Mouse (Mus musculus) kidney, postnatal 4 days (tissue): ENCODE measurements around the gene Pdcd4.
A peak's percentile ranks its signal among the peaks of the same experiment; 100 is the strongest.

Experiments
- DNase-seq, 2 experiments: peaks; one replicate each; pipeline ENCODE4 v3.0.0; 2021; ENCODE audit warnings: mixed read lengths in 2 of 2

The Pdcd4 gene

GRCm38 (mm10) chr19:53872994-53873713 lies 18.9 kb upstream of the Pdcd4 start:
- no peak for DNase-seq

GRCm38 (mm10) chr19:53875246-53875645 lies 16.8 kb upstream of the Pdcd4 start:
- DNase-seq = no peak

- no peak for DNase-seq
Observed at GRCm38 (mm10) chr19:53877779-53878178, 14.3 kb upstream of the Pdcd4 start.

- DNase-seq = no peak
Observed at GRCm38 (mm10) chr19:53880460-53880859, 11.6 kb upstream of the Pdcd4 start.

- no peak for DNase-seq
Observed at GRCm38 (mm10) chr19:53881786-53882185, 10.2 kb upstream of the Pdcd4 start.

- DNase-seq = peak in 1 of 2 experiments; percentile 57
Observed at GRCm38 (mm10) chr19:53885450-53885849, 6.6 kb upstream of the Pdcd4 start.

GRCm38 (mm10) chr19:53886576-53887370 lies 5.3 kb upstream of the Pdcd4 start:
- no peak for DNase-seq

GRCm38 (mm10) chr19:53887822-53888221 lies 4.2 kb upstream of the Pdcd4 start:
- no peak for DNase-seq

GRCm38 (mm10) chr19:53888331-53888730 lies 3.7 kb upstream of the Pdcd4 start:
- no peak for DNase-seq

- DNase-seq = no peak
Observed at GRCm38 (mm10) chr19:53889555-53889954, 2.5 kb upstream of the Pdcd4 start.

GRCm38 (mm10) chr19:53890274-53890673 lies 1.8 kb upstream of the Pdcd4 start:
- DNase-seq = no peak

GRCm38 (mm10) chr19:53890781-53891251 lies 1.2 kb upstream of the Pdcd4 start:
- DNase-seq = peak; percentile 30 to 48

- DNase-seq = no peak
Observed at GRCm38 (mm10) chr19:53891569-53891968, 462 bp upstream of the Pdcd4 start.

GRCm38 (mm10) chr19:53892838-53893359 lies 868 bp downstream of the Pdcd4 start:
- DNase-seq = no peak

GRCm38 (mm10) chr19:53893711-53894171 lies 1.7 kb downstream of the Pdcd4 start:
- DNase-seq = peak; percentile 29 to 52

GRCm38 (mm10) chr19:53894538-53895121 lies 2.6 kb downstream of the Pdcd4 start:
- peak in 1 of 2 experiments; percentile 11 for DNase-seq

- DNase-seq = no peak
Observed at GRCm38 (mm10) chr19:53898046-53898445, 6.0 kb downstream of the Pdcd4 start.

GRCm38 (mm10) chr19:53898498-53898897 lies 6.5 kb downstream of the Pdcd4 start:
- no peak for DNase-seq

- peak; percentile 20 to 45 for DNase-seq
Observed at GRCm38 (mm10) chr19:53898970-53899900, 7.2 kb downstream of the Pdcd4 start.

GRCm38 (mm10) chr19:53899941-53900610 lies 8.0 kb downstream of the Pdcd4 start:
- DNase-seq = no peak
